Mouse (Mus musculus) liver, postnatal 0 days (tissue): ENCODE data around the gene Unc93a2.
"Not testable (repeated sequence)": the region's sequence is repeated elsewhere in the genome, so short reads cannot be mapped to it uniquely, and the experiment has no call there.

Experiments
- CTCF ChIP-seq: sonication (generic); IDR thresholded peaks from 2 replicates; pipeline ENCODE4 v1.5.1; 2016; ENCODE audit warnings: antibody characterized with exemption, low read depth
- EP300 ChIP-seq: IDR thresholded peaks from 2 replicates; pipeline ENCODE4 v1.6.1; 2016; ENCODE audit warnings: antibody characterized with exemption, low read depth, mild to moderate bottlenecking

DNA sequence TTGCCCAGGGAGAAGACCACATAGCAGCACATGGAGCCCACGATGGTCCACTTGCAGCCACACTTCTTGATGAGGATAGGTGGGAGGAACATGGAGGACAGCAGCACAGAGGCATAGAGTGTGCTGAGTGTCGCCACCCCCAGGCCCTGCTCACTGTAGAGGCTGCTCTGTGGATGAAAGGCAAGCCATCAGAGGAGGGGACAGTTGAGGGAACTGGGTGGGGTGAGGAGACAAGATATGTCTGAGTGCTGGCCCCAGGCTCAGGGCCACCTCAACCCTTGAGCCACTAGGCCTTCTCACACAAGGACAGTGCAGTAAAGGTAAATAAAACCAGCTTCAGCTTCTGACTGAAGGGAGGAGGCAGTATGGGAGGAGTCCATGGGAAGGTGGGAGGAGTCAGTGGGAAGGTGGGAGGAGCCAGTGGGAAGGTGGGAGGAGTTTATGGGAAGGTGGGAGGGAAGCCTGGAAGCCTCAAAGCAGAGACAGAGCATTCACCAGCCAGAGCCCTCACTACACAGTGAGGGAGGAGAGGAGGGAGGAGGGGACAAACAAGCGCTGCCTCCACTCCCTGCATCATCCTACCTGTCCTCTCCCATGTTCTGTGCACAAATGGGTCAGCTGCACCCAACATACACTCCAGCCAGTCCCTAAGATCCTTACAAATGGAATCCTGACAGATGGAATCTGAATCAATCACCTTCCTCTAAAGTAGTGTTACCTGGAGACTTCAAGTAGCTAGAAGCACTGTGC, 8.1 kb downstream of the Unc93a2 start:
- not testable (repeated sequence) for TF ChIP-seq CTCF, EP300
